Mouse (Mus musculus): ENCODE measurements around the gene Gm28827. TPM values are rescaled to one million over a fixed set of nuclear protein-coding genes. Genes with fewer than 3 reads are reported as not detected.
"Not testable (repeated sequence)": the region's sequence is repeated elsewhere in the genome, so short reads cannot be mapped to it uniquely, and the experiment has no call there.

Gene Gm28827
- total RNA-seq (2022), result not detected

DNA sequence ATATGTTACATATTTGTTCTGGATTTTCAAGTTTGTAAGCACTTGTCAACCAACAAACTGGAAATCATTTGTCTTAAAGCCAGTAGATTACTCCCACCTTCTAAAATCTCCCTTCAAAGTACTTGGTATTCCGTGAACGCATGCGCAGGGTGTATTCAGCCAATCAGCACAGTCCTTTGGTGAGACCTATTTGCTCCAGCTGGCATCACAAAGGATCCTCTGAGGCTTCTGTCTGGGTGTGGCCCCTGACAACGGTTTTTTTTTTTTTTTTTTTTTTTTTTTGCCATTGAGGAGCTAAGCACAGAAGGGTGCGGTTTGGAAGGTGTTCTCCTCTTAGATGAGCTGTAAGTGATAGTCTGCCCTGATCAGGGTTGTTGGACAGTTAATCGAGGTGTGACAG is at the start of gene Gm28827:
Gene Gm28827, plus strand, starts transcription at position 301 of the 400 bp plus-strand sequence.
- DNase-seq (ENCODE audit: low spot score), result not testable (repeated sequence)

Measured in heart, adult 8-10 months (tissue).